Mouse (Mus musculus) ovary, postnatal 36 days (tissue): ENCODE results near the gene Fkbp2.
"Not testable (repeated sequence)": the region's sequence is repeated elsewhere in the genome, so short reads cannot be mapped to it uniquely, and the experiment has no call there.

Source experiments
- DNase-seq: peaks from one replicate; pipeline ENCODE4 v3.0.0; 2022; ENCODE audit warnings: low spot score, mixed read lengths

Fkbp2 gene

GRCm38 (mm10) chr19:6991166-6991565 lies 10.9 kb upstream of the Fkbp2 start:
- not testable (repeated sequence) for DNase-seq

DNA sequence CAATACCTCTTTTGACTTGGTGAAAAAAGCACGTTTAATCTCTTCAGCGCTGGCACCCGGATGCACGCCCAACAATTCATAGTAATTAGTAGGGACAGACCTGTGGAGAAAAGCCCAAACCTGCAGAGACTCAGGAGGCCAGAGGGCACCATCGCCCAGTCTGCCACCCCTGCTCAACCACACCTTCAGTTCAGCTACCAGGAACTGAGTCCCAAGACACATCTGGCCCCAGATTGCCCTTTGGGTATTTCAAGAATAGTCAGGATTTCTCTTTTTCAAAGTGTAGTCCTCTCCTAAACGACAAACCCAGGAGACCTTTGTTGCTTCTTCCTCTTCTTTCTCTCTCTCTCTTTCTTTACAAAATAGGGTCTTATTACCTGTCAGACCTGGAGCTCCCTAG lies 10.4 kb upstream of the Fkbp2 start:
- no peak for DNase-seq

DNA sequence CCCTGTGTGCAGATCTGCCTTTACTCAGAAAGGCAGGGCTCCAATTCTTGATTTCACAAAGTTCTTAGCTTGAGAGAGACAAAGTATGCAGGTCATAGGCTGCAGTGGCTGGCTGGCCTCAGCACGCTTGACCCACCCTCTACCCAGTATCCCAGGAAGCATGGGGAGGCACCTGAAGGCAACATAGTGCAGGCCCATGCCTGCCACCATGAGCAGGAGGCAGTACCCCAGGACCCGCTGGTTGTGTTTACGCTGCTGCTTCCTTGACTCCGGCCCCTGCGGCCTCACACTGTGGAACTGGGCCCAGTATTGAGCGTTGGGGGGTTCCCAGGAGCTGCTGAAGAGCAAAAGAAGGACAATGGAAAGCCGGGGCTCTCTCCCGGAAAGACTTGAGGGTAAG lies 8.9 kb upstream of the Fkbp2 start:
- no peak for DNase-seq

GRCm38 (mm10) chr19:6987904-6988285 lies 7.6 kb upstream of the Fkbp2 start:
- DNase-seq, result no peak

DNA sequence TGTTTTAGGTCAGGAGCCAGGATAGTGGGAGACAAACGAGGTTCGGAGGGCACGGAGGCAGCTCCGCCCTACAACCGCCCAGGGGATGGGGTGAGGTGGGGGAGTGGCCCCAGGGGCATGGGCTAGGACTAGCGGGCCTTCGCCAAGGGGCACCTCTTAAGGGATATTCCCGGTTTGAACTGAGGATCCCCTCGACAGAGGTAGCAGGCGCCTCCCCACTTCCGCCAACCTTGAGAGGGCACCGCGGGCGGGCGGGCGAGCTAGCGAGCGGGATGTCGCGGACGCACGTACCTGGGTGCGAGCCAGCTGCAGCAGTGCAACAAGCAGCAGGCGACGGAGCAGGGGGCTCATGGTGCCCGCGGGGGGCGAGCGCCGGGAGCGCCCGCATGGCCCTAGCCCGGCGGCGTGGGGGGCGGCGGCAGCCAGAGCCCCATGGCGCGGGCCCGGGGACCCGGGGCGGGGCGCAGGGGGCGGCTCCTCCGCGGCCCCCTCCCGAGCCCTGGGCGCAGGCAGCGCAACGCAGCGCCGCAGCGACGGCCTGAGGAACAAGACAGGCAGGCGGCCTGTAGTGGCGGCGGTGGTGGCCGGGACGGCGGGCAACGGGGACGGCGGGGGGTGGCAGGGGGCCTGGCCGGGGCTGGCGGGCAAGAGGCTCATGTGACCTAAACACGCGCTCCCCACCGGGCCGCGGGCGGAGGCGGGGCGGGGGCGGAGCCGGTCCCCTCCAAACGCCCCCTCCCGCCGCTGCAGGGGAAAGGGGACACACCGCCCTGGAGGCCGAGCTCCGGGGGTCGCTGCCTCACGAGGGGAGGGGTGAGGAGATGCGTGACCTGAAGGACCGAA lies 7.0 kb upstream of the Fkbp2 start, which contains the start of gene Vegfb:
Gene Vegfb (minus strand): TSS at position 591 of the 843 bp plus-strand sequence.
- peak; percentile 80 for DNase-seq

DNA sequence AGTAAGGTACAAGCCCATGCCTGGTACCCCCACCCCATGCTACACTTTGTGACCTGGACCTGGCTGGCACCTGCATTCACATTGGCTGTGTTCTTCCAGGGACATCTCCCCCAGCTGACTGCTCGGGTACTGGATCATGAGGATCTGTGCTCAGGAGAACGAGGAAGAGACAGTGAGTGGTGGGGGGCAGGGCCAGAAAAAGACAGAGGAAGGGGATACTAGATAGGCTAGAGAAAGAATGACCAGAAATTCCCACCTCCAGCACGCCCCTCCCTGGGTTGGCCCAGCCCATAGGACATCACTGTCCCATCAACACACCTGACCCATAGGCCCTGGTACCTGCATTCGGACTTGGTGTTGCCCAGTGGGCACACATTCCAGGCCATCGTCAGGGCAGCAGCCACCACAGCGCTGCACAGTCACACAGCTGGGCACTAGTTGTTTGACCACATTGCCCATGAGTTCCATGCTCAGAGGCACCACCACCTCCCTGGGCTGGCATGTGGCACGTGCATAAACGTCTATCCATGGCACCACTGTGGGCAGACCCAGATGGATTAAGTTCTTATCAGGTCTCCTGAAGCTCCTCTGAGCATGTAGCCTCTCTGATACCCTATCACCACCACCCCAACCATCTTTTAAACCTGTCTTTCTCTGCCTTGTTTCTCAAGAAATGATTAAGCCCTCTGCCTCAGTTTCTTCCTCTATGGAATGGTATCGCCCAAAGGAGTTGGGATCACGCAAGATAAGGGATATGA lies 5.8 kb upstream of the Fkbp2 start:
- no peak for DNase-seq

DNA sequence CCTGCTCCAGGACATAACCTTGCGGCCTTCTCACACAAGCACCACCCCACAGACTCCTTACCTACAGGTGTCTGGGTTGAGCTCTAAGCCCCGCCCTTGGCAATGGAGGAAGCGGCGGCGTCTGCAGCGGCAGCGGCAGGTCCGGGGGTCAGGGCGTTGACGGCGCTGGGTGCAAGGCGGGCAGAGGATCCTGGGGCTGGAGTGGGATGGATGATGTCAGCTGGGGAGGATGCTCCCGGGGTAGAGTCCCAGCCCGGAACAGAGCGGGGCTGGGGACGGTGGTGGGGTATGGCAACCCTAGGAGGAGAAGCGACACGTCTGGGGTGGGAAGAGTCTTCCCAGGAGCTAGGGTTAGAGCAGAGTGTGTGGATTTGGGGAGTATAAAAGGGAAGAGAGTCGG lies 5.0 kb upstream of the Fkbp2 start:
- DNase-seq, result no peak

GRCm38 (mm10) chr19:6983621-6984020 lies 3.3 kb upstream of the Fkbp2 start:
- DNase-seq, result no peak

DNA sequence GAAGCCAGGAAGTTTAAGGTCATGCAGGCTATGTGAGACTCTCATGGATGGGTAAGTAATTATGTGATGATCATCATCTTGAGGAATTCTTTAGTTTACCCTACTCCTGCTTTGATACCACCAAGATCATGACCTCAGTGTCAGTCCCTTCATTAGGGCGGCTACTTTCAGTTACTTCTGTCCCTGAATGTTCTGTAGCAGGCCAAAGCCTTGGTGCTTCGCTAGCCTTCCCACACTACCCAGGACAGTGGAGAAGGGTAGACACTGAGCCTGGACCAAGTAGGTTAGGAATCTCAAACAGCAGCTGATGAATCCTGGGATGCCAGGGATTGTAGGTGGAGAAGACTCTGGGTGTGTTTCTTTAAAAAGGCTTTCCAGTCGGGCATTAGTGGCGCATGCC lies 1.2 kb upstream of the Fkbp2 start:
- no peak for DNase-seq

DNA sequence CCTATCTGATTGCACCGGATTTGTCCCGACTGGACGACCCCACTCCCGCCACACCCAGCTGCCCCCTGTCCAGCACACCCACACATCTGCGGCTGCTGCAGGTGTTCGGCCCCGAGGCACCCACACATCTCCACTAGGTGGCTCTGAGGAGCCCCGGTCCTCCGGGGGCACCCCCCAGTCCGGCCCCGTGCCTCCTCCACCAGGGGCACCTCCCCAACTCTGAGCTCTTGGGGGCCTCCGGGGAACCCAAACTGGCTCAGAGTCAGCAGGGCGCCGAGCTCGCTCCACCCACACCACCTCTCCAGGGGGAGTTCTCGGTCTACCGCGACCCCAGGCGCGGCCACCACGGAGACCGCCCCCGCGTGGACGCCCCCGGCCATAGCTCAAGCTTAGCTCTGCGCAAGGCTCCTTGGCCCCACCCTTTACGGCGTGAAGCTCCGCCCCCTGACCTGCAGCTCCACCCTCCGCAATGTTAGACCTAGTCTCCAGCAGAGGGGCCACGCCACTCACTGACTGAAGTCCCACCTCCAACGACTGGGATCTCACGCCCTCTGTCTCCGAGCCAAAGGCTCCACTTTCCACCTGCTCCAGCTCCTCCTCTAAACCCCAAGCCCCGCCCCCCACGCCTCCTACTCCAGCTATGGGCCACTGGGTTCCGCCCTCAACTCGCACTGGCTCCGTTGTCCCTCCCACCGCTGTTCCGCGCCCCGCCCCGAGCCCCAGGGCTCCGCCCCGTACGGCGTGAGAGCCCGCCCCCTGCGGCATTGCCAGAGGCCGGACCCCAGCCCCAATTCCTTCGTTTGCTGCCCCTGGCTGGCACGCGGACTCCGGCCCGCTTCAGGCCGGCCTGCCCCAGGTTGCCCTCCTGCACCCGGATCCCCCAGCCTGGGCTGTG lies 568 bp downstream of the Fkbp2 start:
- DNase-seq, result peak; percentile 100

GRCm38 (mm10) chr19:6979001-6979479 lies 1.3 kb downstream of the Fkbp2 start:
- peak; percentile 51 for DNase-seq

GRCm38 (mm10) chr19:6978639-6978974 lies 1.7 kb downstream of the Fkbp2 start:
- no peak for DNase-seq

DNA sequence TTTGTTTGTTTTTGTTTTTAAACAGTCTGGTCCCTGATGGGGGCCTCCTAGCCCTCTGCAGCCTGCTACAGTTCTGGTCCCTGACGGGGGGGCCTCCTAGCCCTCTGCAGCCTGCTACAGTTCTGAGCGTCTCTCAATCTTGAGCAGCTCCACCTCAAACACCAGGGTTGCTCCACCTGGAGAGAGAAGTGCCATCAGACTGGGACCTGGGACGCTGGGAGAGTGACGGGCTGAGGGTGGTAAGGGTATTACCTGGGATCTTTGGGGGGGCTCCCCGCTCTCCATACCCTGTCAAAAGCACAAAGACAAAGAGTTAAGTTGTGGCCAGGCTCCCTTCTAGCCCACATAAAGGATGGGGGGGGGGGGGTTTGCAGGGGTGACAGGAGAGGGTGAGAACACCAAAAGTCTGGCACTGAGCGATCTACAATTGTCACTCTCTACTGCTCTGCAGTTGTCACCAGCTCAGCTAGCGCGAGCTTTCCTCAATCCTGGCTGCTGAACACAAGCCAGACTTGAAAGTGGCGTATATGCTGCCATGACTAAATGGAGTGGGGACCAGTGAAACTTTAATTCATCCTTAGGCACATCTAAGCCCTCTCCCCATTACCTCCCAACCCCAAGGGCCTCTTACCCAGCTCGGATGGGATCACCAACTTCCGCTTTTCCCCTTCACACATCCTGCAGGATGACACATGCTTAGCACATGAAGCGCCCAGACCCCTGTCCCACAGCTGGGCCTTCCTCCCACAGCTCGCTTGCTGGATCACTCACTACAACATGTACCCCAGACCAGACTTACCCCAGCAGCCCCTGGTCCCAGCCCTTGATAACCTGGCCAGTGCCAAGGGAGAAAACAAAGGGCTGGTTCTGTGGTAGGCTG lies 2.3 kb downstream of the Fkbp2 start:
- no peak for DNase-seq

DNA sequence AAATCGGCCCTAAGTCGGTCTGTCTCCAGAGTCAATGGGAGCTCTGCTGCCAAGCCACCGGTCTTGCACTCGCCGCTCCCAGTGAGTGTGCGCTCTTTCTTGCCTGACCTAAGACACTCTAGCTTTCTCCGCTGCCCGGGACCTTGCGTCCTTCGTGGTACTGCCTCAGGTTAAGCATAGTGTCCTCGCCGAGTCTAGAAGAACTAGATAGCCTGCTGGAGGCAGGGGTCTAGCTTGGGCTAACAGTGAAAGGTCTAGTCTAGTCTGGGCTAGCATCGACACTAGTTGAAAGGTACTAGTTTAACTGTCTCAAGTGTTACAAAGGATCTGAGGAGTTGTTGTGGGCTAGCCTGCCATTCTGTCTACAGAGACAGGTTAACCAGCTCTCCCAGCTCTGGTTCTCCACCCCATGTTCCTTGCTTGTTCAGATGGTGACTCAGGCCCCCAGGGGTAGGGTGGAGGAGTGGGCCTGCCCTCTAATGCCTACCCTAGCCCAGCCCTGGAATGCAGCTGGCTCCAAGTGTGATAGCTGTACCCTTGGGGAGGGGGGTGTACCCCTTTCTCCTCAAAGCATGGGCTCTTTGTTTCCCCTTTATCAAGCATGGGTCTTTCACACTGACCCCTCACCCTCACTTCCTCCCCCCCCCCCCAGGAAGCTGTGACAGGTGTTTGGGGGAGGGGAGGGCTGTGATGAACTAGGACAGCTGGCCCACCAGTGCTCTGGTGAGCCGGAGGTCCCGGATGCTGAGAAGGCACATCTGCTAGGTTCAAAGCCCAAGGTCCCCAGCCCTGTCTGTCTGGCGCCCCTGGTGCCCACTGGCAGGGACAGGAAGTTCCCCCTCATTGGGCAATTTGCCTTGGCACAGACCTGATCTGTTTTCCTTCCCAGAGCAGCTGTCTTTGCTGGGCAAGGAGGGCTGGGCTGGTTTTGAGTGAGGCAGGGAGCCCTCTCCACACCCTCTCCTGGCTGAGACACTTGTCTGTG lies 4.5 kb downstream of the Fkbp2 start, which contains the start of gene Plcb3:
Gene Plcb3 (minus strand): TSS at position 934 of the 985 bp plus-strand sequence.
- peak; percentile 71 for DNase-seq

DNA sequence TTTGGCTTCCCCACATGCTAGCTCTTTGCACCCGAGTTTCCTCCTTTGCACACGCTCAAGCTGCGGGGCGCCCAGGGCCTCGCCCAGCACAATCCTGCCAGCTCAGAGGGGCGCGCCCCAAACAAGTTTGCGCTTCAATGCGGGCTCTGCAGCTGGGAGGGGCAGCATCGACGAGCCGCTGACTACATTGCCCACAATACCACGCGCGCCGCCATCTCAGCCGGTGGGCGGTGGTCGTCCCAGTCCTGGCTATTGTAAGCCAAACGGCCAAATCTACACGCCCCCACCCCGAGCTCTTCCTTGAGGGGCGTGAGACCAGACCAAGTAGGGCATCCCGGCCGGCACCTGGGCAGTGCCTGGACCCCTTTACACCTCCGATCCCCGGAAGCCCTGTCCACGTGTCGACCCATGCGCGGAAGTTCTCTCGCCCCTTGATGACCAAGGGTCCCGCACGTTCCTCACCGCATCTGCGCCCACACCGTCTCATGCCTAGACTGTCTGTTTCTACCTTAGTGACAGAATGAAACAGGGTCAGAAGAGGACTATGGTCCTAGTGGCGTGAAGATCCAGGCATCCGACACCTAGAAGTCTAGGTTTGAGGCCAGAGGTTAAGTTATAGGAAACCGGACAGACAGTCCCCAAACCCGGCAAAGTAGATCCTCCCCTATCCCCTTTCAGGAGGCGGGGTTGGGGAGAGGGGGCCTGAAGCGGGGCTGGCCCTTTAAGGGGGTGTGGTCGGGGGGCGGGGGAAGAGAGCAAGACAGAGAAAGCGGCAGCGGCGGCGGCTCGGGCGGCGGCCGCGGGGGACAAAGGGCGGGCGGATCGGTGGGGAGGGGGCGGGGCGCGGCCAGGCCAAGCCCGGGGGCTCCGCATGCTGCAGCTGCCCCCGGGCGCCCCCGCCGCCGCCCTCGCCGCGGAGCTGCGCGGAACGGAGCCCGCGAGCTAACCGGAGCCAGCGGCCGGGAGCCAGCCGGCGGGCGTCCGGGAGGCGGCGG lies 5.8 kb downstream of the Fkbp2 start, which contains the start of gene Ppp1r14b:
Gene Ppp1r14b (plus strand): TSS at position 758 of the 995 bp plus-strand sequence.
- peak; percentile 84 for DNase-seq

- DNase-seq, result no peak
These were observed 6.6 kb downstream of the Fkbp2 start for GRCm38 (mm10) chr19:6973581-6974190.

- DNase-seq, result no peak
These were observed 7.9 kb downstream of the Fkbp2 start for GRCm38 (mm10) chr19:6972247-6972917.
